Mouse (Mus musculus) neutrophil, adult 83 days (primary cell): ENCODE data around the gene Lims1. TPM values are rescaled to one million over a fixed set of nuclear protein-coding genes. Genes with fewer than 3 reads are reported as not detected.

Experiments used
- total RNA-seq, 2 experiments: library from RNA; stranded (reverse); gene quantifications; one replicate each; pipeline ENCODE4 v1.2.4; 2023

Lims1 gene
- 100 to 1,000 TPM; 185 to 187 TPM for total RNA-seq

GRCm38 (mm10) chr10:58323028-58323991 is at the start of gene Lims1:
Gene Lims1 (plus strand): TSS chr10:58323466.

GRCm38 (mm10) chr10:58446384-58447279 is 123.4 kb downstream of the Lims1 start, which contains the start of gene Ranbp2:
Gene Ranbp2 (plus strand): TSS chr10:58446920.

Other genes starting within 250 kb of the Lims1 start
- gene AW822073, start 98.5 kb upstream of the Lims1 start, total RNA-seq: not detected
- gene Duxf3, start 90.8 kb upstream of the Lims1 start, total RNA-seq: not detected
- not detected for gene Gm4981, start 86.8 kb upstream of the Lims1 start, total RNA-seq
- gene Gcc2, start 68.0 kb upstream of the Lims1 start, total RNA-seq: 10 to 100 TPM; 22.8 to 28.4 TPM
- gene Ranbp2, start 123.5 kb downstream of the Lims1 start, total RNA-seq: 10 to 100 TPM; 77.1 to 88.0 TPM
- gene Ccdc138, start 174.5 kb downstream of the Lims1 start, total RNA-seq: 1 to 10 TPM; 3.6 to 4.6 TPM